Mouse (Mus musculus) gastrocnemius, adult 8-10 months (tissue): Measurements from ENCODE around the gene Bfsp1. TPM values are rescaled to one million over a fixed set of nuclear protein-coding genes. Genes with fewer than 3 reads are reported as not detected.
A peak's percentile ranks its signal among the peaks of the same experiment; 100 is the strongest.

Experiments used
- DNase-seq, 2 experiments: peaks; one replicate each; pipeline ENCODE4 v3.0.0; 2022; ENCODE audit warnings: low spot score in 2 of 2
- total RNA-seq, 4 experiments: library from RNA; stranded (reverse); gene quantifications; 2 replicates each; pipeline ENCODE4 v1.2.4; 2022

The Bfsp1 gene
- total RNA-seq = under 1 TPM in 2 of 4 experiments, not detected in 2; 0.19 to 0.22 TPM

DNA sequence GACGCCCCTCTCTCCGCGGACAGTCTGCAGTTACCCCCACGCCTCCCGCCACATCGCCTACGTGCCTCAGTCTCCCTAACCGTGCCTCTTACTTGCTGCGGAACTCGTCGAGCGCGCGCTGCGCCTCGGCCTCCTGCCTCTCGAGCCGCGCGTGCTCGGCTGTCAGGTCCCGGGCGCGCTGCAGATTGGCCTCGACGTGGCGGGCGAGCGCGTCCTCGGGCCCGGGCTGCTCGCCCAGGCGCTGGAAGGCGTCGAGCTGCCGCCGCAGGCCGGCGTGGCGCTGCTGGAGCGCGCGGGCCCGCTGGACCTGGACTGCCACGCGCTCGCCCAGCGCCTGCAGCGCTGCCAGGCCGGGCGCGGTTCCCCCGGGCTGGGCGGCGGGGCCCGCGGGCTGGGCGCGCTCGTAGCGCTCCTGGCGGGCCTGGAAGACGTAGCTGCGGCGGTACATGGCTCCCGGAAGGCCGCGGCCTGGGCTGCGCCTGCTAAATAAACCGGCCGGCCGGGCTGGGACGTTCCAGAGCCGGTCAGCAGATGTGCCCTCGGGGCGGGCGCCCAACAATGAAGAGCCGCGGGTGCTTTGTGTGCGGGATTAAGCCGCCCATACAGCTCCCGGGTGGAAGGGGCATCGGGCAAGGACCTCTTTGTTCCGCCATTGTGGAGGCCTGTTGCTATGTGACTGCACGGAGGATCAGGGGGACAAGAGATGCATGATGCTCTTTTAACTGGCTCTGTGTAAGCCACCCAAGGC, at the start of gene Bfsp1:
Gene Bfsp1, minus strand, starts transcription at position 690 of the 748 bp plus-strand sequence.
- DNase-seq = peak; percentile 18 to 49

DNA sequence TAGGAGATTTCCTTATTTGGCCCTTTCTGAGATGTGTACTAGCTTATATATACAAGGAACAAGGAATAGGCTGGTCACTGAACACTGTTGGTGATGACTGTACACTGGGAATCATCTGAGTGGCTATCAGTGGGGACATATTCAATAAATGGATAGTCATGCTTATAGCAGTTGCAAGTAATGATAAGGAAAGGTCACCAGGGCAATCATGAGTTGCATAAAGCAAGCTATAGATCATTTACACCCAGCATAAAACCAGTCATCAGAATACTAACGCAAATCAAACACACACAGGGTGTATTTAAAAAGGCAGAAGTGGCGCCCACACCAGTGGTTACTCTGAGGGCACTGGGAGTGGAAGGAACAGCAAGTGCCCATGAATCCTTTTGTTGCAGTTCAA, 49.2 kb upstream of the Bfsp1 start:
- DNase-seq = no peak

DNA sequence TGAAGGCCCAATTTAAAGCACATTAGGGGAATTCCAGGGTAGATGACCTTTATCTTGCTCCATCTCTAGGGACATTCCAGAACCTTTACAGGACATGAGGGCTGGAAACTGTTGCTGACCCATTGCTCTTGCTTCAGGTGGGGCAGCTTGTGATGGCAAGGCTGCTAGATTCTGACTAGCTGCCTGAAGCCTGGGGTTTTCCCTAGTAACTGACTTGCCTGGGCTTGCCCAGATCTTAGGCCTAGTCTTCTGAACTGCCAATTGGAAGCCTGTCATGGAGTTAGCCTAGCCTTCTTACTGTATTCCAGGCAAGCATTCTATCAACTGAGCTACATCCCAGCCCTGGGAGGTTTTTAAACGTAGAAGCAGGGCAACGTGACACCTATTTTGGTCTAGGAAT, 46.3 kb upstream of the Bfsp1 start:
- DNase-seq = no peak

GRCm38 (mm10) chr2:143904896-143905295, 41.9 kb upstream of the Bfsp1 start:
- no peak for DNase-seq

GRCm38 (mm10) chr2:143903376-143904045, 40.5 kb upstream of the Bfsp1 start:
- no peak for DNase-seq

DNA sequence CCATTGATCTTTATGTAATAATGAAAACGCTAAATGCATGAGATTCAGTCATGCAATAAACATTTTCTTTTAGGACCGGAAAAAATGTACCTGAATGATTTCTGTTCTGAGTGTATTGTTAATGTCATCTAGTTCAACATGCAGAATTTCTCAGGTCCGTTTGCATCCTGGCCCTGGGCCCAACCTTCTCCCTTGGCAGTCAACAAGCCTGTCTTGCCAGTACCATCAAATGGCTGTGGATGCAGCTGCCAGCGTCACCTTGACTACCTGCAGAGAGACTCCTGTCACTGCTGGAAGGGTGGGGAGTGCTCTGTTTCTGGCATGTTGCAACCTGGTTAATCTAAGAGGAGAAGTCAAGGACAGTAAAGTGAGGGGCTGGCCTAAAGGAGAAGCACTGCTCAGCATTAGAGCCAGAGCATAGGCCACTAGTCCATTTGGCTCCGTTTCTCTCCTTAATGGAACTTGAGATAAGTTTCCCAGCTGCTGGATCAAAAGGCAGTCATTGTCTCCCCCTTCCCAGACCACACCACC, 37.9 kb upstream of the Bfsp1 start:
- no peak for DNase-seq

- DNase-seq = no peak
Measured at GRCm38 (mm10) chr2:143899470-143900220, 36.7 kb upstream of the Bfsp1 start.

DNA sequence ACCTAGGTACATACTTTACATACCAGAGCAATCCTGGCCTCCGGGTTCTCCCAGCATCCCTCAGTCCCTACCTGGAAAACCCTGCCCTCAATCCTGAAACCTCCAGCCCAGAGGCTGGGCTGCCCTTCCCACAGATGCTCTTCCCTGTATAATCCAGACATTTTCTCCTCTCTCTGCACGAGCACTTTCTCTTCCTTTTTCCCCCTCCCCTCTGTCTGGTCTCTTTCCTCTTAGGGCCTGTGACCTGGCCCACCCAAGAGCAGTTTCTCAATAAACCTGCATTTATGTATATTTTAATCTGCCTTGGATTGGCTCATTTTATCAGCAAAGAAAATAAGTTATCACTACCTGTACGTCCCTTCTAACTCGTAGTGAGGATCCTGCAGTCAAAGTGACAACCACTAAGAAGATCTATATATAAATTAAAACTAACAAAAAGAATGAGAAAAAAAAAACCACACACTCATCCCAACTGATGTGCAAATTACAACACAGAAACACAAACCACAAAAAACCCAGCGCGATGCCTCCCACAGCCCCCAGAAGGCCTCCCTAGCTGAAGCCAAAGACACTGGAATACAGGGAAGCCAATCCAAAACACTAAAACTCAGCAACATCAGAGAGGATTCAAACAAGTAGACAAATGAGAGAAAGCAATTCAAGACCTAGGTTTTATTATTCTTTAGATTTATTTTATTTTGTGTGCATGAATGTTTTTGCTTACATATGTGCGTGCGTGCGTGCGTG, 28.5 kb upstream of the Bfsp1 start:
- no peak for DNase-seq

DNA sequence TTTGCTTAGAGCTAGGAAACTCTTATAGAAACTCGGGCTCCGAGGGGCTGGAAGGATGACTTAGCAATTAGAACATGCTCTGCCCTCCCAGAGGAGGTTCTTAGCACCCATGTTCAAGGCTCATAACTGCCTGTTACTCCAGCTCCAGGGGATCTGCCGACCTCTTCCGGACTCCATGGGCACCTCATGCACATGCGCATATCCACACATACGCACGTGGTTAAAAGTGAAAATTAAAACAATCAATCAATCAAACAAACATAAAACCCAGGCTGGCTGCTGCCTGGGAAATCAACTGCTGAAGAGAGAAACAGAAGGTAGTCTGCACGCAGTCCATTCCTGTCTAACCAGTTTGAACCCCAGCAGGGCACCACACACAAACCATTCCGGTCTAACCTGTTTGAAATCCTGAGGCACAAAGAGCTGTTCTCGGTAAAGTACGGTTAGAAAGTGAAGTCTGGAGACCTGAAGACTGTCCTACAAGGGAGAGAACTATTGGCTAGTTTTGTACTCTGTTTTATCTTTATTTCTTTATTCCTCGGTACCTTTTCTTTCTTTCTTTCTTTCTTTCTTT, 27.0 kb upstream of the Bfsp1 start:
- DNase-seq = no peak

DNA sequence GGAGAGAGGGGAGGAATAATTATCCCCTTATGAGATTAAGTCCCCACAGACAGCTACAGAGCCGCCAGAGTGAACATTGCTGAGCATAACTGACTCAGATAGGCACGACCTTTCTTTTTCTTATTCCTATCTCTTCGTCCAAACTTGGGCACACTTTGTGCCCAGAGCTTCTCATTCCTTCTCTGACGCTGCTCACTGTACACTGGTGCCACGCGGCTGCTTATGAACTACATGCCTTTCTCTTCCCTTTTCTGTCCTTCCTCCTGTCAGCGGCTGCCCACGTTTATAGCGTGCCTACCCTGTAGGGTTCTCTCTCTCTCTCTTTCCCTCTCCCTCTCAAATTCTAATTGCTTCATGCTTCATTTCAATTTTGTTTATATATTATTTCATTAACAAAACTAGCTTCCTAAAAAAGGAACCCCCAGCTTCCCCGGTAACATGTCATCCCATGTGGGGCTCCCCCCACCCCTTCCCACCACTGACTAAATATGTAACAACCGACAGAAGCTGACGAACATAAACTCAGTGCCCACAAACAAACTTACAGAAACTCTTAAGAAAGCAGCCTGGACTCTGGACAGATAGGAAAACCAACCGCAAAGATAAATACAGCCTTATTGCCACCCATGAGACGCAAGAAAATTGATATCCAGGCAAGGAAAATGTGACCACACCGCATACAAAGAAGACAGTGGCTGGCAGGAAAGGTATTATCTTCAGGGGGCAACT, 26.3 kb upstream of the Bfsp1 start:
- no peak for DNase-seq

DNA sequence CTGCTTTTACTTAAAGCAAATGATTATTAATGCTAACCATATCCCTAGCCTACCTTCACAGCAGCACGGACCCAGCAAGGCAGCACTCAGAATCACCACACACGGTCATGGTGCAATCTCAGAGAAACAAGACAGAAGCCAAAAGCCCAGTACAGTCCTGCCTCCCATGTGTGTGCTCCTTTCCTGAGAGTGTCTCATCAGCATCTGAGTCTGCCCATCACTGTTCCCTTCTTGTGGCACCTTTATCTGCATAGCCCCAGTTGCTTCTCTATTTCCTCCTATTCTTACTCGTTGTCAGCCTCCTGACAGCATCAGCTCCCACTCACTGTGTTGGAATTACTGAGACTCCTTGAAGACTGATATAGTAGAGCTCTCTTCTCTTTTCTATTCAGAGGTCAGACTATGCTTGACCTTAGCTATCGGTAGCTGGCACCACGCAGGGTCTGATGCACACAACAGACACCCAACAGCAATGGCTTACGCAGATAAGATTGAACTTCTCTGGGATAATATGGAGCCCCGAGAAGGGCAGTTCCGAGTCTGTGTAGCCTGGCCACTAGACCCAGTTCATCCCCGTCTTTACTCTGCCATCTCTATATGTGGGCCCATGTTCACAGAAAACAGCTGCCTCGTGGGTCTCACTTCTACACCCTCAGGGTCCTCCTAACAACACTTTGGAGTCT, 19.8 kb upstream of the Bfsp1 start:
- no peak for DNase-seq

GRCm38 (mm10) chr2:143882002-143882401, 19.0 kb upstream of the Bfsp1 start:
- DNase-seq = no peak

DNA sequence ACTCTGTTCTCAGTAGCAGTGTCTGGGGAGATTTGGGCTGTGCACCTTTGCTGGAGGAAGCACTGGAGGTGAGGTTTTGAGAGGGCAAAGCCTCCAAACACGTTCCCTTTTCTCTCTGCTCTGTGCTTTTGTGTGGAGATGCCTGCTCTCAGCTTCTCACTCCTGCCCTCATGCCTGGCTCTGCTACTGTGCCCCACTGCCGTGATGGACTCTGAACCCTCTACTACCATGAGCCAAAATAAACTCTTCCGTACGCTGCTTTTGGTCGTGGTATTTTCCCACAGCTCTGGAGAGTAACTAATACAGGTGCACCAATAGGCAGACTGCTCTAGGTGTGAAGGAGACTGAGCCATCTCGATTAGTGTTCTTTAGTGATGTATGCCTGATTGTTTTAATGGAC, 16.3 kb upstream of the Bfsp1 start:
- no peak for DNase-seq

GRCm38 (mm10) chr2:143876929-143877632, 14.1 kb upstream of the Bfsp1 start:
- DNase-seq = no peak

DNA sequence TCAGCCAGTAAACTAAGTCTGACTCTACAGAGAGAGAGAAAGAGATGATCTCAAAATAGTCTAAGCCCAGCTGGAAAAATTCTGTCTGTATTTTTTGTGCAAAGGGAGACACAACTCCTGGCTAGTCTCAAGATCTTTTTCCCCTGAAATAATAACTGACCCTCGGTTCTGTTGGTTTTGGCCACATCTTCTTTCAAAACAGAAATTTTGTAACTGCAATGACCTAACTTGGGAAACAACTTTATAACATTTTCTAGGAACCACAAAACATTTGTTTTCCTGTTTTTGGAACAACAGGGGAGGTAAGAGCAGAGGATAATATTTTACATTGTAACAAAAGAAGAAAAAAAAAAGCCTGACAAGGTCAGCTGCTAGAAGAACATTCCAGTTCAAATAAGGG, 13.1 kb upstream of the Bfsp1 start:
- DNase-seq = no peak

GRCm38 (mm10) chr2:143870936-143871688, 8.1 kb upstream of the Bfsp1 start:
- no peak for DNase-seq

DNA sequence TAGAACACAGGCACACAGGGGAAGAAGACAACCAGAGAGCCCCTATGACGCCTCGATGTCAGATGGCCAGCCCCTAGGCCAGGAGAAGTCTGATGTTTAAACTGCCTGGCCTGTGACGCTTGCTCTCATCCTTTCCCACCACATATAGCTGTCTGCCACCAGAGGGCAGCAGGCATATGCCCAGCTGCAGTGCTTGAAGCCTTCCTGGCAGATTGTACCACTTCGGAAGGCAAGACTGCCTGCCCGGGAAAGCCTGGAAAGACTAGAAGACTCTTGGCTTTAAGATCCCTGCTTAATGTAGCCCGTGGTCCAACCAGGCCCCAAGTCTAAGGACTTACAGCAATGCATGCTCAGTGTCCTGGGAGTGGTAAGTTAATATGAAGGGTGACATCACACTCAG, 4.4 kb upstream of the Bfsp1 start:
- DNase-seq = peak; percentile 52 to 72

DNA sequence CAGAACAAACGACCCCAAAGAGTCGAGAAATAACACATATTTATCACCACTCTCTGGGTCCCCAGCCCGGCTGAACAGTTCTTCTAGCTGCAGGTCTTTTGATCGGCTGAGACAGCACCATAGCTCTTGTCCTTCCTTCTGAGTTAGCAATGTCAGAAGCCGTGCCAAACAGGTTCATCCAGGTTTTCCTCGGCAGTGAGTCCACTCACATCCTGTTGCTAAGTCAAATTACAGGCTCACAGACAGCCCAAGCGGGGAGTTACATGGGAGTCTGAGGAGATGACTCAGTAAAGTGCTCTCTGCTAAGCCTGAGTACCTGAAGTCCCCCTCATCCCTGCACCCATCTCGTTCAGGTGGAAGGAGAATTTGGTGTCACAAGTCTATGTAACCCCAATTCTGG, 1.6 kb upstream of the Bfsp1 start:
- no peak for DNase-seq
